Mouse (Mus musculus) heart, embryonic 15.5 days (tissue): ENCODE results near the gene Fhl2. TPM values are rescaled to one million over a fixed set of nuclear protein-coding genes. Genes with fewer than 3 reads are reported as not detected.

Source experiments
- ATAC-seq: fragments of 200-750 bp; cut with Nextera tagmentation; replicated peaks from 2 replicates; pipeline ENCODE4 v1.8.0; 2017; ENCODE audit warnings: low read depth, moderate TSS enrichment; ENCODE audit not compliant: insufficient number of reproducible peaks, insufficient read depth, low FRiP score
- H3K27ac ChIP-seq: fragments of 300-500 bp; sonication (generic); 2 replicates; pipeline ENCODE4 v1.5.1; 2015; ENCODE audit warnings: mild to moderate bottlenecking, inconsistent platforms
- H3K27me3 ChIP-seq: fragments of 300-500 bp; sonication (generic); 2 replicates; pipeline ENCODE4 v1.6.1; 2015; ENCODE audit warnings: inconsistent platforms
- H3K36me3 ChIP-seq: fragments of 300-500 bp; sonication (generic); 2 replicates; pipeline ENCODE4 v1.6.1; 2015; ENCODE audit warnings: mild to moderate bottlenecking, inconsistent platforms
- H3K4me1 ChIP-seq: fragments of 300-500 bp; sonication (generic); replicated peaks from 2 replicates; pipeline ENCODE4 v1.6.1; 2015; ENCODE audit warnings: inconsistent platforms
- H3K4me2 ChIP-seq: fragments of 300-500 bp; sonication (generic); 2 replicates; pipeline ENCODE4 v1.6.1; 2015; ENCODE audit warnings: inconsistent platforms, mild to moderate bottlenecking, moderate library complexity
- H3K4me3 ChIP-seq: fragments of 300-500 bp; sonication (generic); 2 replicates; pipeline ENCODE4 v1.5.1; 2015; ENCODE audit warnings: mild to moderate bottlenecking, inconsistent platforms
- H3K9ac ChIP-seq: fragments of 300-500 bp; sonication (generic); 2 replicates; pipeline ENCODE4 v1.6.1; 2015; ENCODE audit warnings: mild to moderate bottlenecking, inconsistent platforms
- H3K9me3 ChIP-seq: fragments of 300-500 bp; sonication (generic); replicated peaks from 2 replicates; pipeline ENCODE4 v1.6.1; 2016; ENCODE audit warnings: inconsistent platforms
- whole genome bisulfite sequencing: fragments of 180-500 bp; shearing (Covaris S2); methylation state at CpG from one replicate; pipeline ENCODE4 v1.1.7; 2015; ENCODE audit warnings: mixed read lengths; 5-methylcytosine and 5-hydroxymethylcytosine counted together
- polyA plus RNA-seq: library from polyadenylated mRNA; unstranded; fragments of >200 nt; fragmentation: Nextera tagmentation; extraction: Ambion mirVana; gene quantifications from 2 replicates; pipeline ENCODE4 v1.2.1, GENCODE M21; 2015

The Fhl2 gene
- polyA plus RNA-seq, 1 experiment from 2014 or later, result 363 TPM

DNA sequence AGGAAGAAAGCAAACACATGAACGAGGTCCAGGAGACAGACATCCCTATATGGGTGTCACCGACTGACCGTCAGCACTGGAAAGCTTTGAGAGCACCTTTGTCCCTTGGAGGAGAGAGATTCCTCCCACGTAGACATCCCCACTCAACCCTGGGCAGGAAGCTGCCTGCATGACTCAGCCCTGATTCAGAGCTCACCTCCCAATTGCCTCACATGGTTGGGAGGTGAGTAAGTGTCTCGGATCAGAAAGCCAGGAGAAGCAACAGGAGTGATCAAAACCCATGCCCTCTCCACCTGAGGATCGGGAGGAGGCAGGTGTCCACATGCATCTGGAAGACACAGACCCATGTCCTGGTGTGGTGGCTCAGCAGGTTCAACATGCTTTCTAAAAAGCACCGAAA is 28.2 kb downstream of the Fhl2 start:
- Histone ChIP-seq H3K9ac (no peak overlapping the region), H3K4me3 (no peak overlapping the region), H3K27ac (peak overlapping the region; percentile 46), H3K27me3 (no peaks in the 10 kb centered on the region), H3K4me1 (peaks cover 69% of the 10 kb centered on the region), H3K9me3 (no peaks in the 10 kb centered on the region), H3K4me2 (no peak overlapping the region), H3K36me3 (peaks cover 9% of the 10 kb centered on the region; the same call in 1 of the 2 replicates)
- ATAC-seq, result no peak
- 66% methylated on average over 7 of the region's 7 CpGs for WGBS

DNA sequence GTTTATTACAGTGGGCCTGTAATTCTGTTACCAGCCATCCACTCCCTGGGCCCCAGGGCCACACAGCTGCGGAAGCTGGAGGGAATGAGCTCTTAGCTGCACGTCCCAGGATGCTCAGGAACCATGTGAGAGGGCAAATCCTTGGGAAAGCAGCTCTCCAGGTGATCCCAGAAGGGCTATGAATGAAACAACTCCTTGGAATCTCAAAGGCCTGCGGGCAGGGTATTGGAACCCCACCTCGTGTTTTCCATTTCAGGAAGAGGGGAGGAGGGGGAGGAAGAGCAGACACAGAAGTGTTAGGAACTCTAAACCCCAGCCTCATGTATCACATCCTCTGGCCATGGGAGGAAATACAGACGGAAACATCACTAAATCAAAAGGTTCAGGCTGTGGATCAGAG is 28.8 kb downstream of the Fhl2 start:
- Histone ChIP-seq H3K9ac (no peak overlapping the region), H3K4me1 (peaks cover 69% of the 10 kb centered on the region), H3K27me3 (no peaks in the 10 kb centered on the region), H3K4me3 (no peak overlapping the region), H3K4me2 (peak overlapping the region; percentile 7; the same call in 1 of the 2 replicates), H3K36me3 (peaks cover 9% of the 10 kb centered on the region; the same call in 1 of the 2 replicates), H3K9me3 (no peaks in the 10 kb centered on the region), H3K27ac (peak overlapping the region; percentile 46)
- WGBS, result 37% methylated on average over 5 of the region's 5 CpGs
- no peak for ATAC-seq

- Histone ChIP-seq H3K9me3 (no peaks in the 10 kb centered on the region), H3K9ac (no peak overlapping the region), H3K36me3 (peaks cover 9% of the 10 kb centered on the region; the same call in 1 of the 2 replicates), H3K4me3 (no peak overlapping the region), H3K4me1 (peaks cover 69% of the 10 kb centered on the region), H3K27ac (peak overlapping the region; percentile 92), H3K27me3 (no peaks in the 10 kb centered on the region), H3K4me2 (no peak overlapping the region)
- no peak for ATAC-seq
- 87% methylated on average over 5 of the region's 5 CpGs for WGBS
Measured at GRCm38 (mm10) chr1:43164582-43164981, 32.2 kb downstream of the Fhl2 start.

DNA sequence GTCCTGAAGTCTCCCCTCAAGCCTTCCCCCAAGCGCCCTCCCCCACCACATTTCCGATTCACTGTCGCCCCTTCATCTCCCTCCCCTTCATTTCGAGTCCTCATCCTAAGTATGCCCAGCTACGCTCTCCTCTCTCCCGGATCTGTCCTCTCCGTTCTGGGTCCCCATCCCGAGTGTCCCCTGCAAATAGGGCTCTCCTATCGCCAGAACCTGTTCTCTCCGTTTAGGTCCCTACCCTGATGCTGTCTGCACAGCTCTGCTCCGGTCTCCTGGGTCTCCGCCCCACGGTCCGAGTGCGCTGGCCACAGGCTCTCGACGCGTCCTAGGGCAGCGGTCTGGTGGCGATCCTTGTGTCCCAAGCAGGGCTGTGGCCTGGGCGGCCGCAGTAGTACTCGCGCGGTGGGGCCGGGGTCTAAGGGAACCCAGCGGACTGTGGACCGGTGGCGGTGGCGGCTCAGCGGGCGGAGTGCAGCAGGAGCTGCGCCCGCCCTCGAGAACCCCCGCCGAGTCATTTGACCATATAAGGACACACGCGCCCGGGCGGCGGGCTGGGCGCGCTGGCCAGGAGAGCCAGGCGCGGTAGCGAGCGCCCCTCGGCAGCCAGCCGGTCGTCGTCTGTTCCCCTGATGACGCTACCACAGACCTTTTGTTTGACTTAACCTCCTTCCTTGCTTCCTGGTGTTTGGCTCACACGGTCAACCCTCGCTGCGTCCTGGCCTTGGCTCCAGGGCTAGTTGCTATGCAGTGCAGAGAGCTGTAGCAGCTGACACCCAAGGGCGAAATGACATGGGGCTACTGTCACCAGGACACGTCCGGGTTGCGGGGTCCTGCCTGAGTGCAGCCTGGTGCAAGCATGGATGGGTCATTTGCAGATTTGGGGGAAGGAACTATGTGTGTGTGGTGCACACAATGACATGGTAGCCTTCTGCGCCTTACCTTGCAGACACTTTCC is 33.0 kb downstream of the Fhl2 start:
- ATAC-seq, result peak; percentile 85
- Histone ChIP-seq H3K4me2 (peak overlapping the region; percentile 85), H3K4me1 (peaks cover 69% of the 10 kb centered on the region), H3K27me3 (no peaks in the 10 kb centered on the region), H3K36me3 (peaks cover 9% of the 10 kb centered on the region; the same call in 1 of the 2 replicates), H3K9me3 (no peaks in the 10 kb centered on the region), H3K9ac (peak overlapping the region; percentile 69), H3K4me3 (peak overlapping the region; percentile 66), H3K27ac (peak overlapping the region; percentile 92)
- WGBS, result 4% methylated on average over 61 of the region's 61 CpGs

DNA sequence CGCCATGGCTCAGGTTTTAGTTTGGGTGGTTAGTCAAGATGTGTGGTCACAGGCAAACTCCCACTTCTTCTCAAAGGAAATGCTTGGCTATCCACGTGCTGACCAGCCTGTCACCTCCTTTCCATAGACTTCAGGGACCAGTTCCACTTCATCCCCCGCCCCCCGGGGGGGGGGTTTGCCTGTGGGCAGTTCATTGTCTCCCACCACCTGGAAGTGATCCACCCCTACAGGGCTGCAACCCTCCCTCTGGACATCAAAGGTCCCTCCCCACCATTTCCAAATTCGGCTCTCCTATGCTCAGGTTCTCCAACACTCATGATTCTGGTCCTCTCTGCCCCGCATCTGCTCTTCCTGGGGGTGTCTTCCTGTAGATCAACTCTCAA is 33.7 kb downstream of the Fhl2 start:
- WGBS, result 4% methylated on average over 6 of the region's 6 CpGs
- Histone ChIP-seq H3K4me2 (peak overlapping the region; percentile 85), H3K9ac (peak overlapping the region; percentile 69), H3K27ac (peak overlapping the region; percentile 92), H3K4me3 (peak overlapping the region; percentile 66), H3K9me3 (no peaks in the 10 kb centered on the region), H3K27me3 (no peaks in the 10 kb centered on the region), H3K4me1 (peaks cover 69% of the 10 kb centered on the region), H3K36me3 (peaks cover 13% of the 10 kb centered on the region; the same call in 1 of the 2 replicates)
- ATAC-seq, result peak; percentile 12; the same call in 1 of the 2 replicates

DNA sequence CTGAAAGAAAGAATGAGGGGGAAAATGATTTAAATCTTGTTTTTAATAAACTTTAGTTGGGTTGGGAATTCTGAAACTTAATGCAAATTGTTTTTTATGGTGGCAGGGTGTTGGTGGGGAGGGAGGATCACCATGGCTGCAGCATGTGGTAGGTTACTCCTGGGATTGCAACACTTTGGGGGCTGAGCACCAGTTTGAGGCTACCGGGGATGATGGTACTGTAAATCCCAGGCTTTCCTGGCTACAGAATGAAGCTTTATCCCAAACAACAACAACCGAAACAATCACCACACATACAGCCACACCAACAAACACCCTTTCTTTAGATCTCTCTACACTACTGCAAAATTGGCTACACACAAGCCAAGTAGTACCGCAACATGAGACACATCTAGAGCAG is 34.4 kb downstream of the Fhl2 start:
- Histone ChIP-seq H3K27me3 (no peaks in the 10 kb centered on the region), H3K9me3 (no peaks in the 10 kb centered on the region), H3K4me3 (peak overlapping the region; percentile 66), H3K4me2 (peak overlapping the region; percentile 85), H3K36me3 (peaks cover 16% of the 10 kb centered on the region), H3K27ac (peak overlapping the region; percentile 92), H3K9ac (peak overlapping the region; percentile 69), H3K4me1 (peaks cover 67% of the 10 kb centered on the region)
- no peak for ATAC-seq
- WGBS, result 57% methylated on average over 3 of the region's 3 CpGs

GRCm38 (mm10) chr1:43159429-43159828 is 37.4 kb downstream of the Fhl2 start:
- Histone ChIP-seq H3K4me2 (peak overlapping the region; percentile 43), H3K4me1 (peaks cover 83% of the 10 kb centered on the region), H3K27me3 (no peaks in the 10 kb centered on the region), H3K27ac (peak overlapping the region; percentile 80), H3K9me3 (no peaks in the 10 kb centered on the region), H3K4me3 (peak overlapping the region; percentile 6; the same call in 1 of the 2 replicates), H3K9ac (peak overlapping the region; percentile 35), H3K36me3 (peaks cover 13% of the 10 kb centered on the region)
- no peak for ATAC-seq
- 18% methylated on average over 4 of the region's 4 CpGs for WGBS

DNA sequence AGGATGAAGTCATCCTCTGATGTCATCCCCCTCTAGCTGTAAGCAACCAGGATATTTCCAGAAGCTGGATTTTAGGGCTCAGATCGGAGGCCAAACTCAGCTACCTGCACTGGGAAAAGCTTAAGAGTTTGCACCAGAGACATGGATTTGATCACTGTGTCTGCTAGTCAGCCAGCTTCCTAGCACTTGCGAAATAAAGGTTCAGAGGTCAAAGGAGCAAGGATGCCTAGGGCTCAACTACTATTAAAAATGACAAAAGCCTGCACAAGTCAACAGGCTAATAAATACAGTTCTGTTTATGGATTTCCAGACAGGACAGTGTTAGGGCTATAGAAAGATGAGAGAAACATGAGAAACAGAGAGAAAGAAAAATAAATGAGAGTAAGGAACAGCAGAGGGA is 38.9 kb downstream of the Fhl2 start:
- Histone ChIP-seq H3K4me1 (peaks cover 85% of the 10 kb centered on the region), H3K27me3 (no peaks in the 10 kb centered on the region), H3K9me3 (no peaks in the 10 kb centered on the region), H3K36me3 (peaks cover 13% of the 10 kb centered on the region), H3K9ac (no peak overlapping the region), H3K4me2 (no peak overlapping the region), H3K4me3 (no peak overlapping the region), H3K27ac (no peak overlapping the region)
- 86% methylated on average over 2 of the region's 2 CpGs for WGBS
- ATAC-seq, result no peak

GRCm38 (mm10) chr1:43154491-43154890 is 42.3 kb downstream of the Fhl2 start:
- Histone ChIP-seq H3K27ac (peak overlapping the region; percentile 74), H3K36me3 (peaks cover 46% of the 10 kb centered on the region), H3K9ac (no peak overlapping the region), H3K9me3 (no peaks in the 10 kb centered on the region), H3K4me1 (peaks cover 82% of the 10 kb centered on the region), H3K4me2 (no peak overlapping the region), H3K4me3 (no peak overlapping the region), H3K27me3 (no peaks in the 10 kb centered on the region)
- ATAC-seq, result peak; percentile 53; the same call in 1 of the 2 replicates
- WGBS, result 31% methylated on average over 2 of the region's 2 CpGs

- H3K27me3 ChIP-seq, result no peaks in the 10 kb centered on the region
- H3K36me3 ChIP-seq, result peaks cover 53% of the 10 kb centered on the region
- no peaks in the 10 kb centered on the region for H3K9me3 ChIP-seq
- peaks cover 82% of the 10 kb centered on the region for H3K4me1 ChIP-seq
- H3K27ac ChIP-seq, result peak overlapping the region; percentile 74
- WGBS, result 27% methylated on average over 5 of the region's 5 CpGs
- ATAC-seq, result no peak; the same call in 1 of the 2 replicates
- H3K9ac ChIP-seq, result no peak overlapping the region
- H3K4me2 ChIP-seq, result no peak overlapping the region
- no peak overlapping the region for H3K4me3 ChIP-seq
Measured at GRCm38 (mm10) chr1:43153538-43153937, 43.2 kb downstream of the Fhl2 start.

DNA sequence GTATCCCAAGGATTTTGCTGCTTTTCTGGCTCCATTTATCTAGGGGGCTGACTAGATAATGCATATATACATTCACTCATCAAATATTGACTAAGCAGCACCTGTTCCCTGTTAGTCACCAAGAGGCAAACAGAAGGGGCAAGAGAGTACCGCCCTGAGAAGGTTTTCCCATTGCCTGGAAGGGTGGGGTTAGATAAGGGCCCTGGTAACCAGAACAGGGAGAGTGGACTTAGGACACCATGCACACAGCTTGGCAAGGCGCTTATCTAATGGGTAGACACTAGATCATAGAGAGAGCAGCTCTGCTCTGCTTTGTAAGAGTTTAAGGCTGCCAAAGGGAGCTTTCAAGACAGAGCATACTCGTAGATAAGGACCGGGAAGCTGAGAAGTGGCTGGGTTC is 44.2 kb downstream of the Fhl2 start:
- H3K27me3 ChIP-seq, result no peaks in the 10 kb centered on the region
- no peak overlapping the region for H3K4me2 ChIP-seq
- no peak overlapping the region for H3K4me3 ChIP-seq
- H3K4me1 ChIP-seq, result peaks cover 79% of the 10 kb centered on the region
- WGBS, result 56% methylated on average over 4 of the region's 4 CpGs
- no peak overlapping the region for H3K9ac ChIP-seq
- ATAC-seq, result no peak
- no peaks in the 10 kb centered on the region for H3K9me3 ChIP-seq
- peaks cover 51% of the 10 kb centered on the region for H3K36me3 ChIP-seq
- H3K27ac ChIP-seq, result peak overlapping the region; percentile 74; the same call in 1 of the 2 replicates
